Mouse (Mus musculus) olfactory bulb, adult 2 months (tissue): ENCODE data around the gene Syne3.

Experiments used
- CTCF ChIP-seq: fragments of 200-500 bp; IDR thresholded peaks from 2 replicates; pipeline ENCODE4 v1.5.1; 2012; ENCODE audit warnings: low read depth, mild to moderate bottlenecking, low read length, moderate library complexity; ENCODE audit not compliant: insufficient read depth
- POLR2A ChIP-seq: fragments of 200-500 bp; IDR thresholded peaks from 2 replicates; pipeline ENCODE4 v1.6.1; 2012; ENCODE audit warnings: mild to moderate bottlenecking, low read depth, low read length, moderate library complexity; ENCODE audit not compliant: insufficient read depth

GRCm38 (mm10) chr12:105054041-105054440 lies 44.4 kb upstream of the Syne3 start:
- TF ChIP-seq CTCF (no peak), POLR2A (no peak)
